Mouse (Mus musculus): ENCODE results near the gene Dtwd1.

The Dtwd1 gene

DNA sequence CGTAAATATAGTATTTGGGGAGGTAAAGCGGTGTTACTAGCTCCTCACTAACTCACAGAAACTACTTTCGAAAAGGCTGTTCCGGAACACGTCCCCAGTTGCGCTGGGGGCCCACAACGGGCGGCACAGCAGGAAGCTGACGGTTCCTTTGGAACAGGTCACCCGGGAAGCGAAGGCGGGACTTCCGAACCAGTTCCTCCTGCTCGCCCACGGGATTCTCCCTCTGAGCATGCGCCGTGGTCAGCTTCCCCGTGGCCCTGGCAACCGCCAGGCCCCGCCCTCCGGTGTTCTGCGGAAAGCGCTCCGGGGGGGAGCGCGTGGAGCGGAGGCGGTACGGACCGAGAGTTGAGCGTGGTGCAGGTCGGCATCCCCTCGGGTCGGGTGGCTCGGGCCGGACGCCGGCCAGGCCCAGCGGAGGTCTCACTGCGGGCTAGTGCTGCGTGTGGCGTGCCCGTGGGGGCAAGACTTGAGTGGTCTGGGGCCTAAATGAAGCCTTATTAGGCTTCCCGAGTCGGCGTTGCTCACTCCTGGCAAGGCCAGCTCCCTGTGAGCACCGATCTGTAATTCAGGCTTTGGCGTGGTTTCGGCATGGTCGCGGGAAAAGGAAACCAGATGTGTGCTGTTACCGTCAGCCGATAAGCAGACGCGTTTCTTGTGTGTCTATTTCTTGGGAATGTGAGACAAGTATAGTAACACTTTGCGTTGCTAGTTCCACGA lies at the start of gene Dtwd1, which contains the start of gene Fam227b:
TSS of gene Dtwd1 (plus strand) at position 287 of the 717 bp plus-strand sequence.
TSS of gene Fam227b (minus strand) at position 150 of the 717 bp plus-strand sequence.
- in situ Hi-C loops (cut with MboI, MseI) = loop anchor here in 1 of 2 experiments (10.0 kb wide), 1 partner anchor 287 kb away; no protein-coding TSS in a partner anchor

DNA sequence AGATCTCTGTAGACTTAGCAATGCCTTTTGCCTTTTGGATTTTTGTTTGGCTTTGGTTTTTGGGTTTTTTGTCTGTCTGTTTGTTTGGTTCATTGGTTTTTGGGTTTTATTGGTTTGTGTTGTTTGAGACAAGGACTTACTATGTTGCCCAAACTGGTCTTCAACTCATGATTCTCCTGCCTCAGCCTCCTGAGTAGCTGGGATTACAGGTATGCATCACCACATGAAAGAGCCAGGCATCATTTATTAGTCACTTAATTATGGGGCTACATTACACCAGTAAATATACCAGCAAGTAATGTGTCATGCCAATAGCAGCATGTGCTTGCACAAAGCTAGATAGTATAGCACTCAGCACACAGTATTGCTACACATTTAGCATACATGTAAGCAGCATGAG lies 4.2 kb upstream of the Dtwd1 start:
- in situ Hi-C loops (cut with MboI, MseI) = no loop called here

GRCm38 (mm10) chr2:126165277-126166018 lies 13.5 kb downstream of the Dtwd1 start:
- in situ Hi-C loops (cut with MboI, MseI) = no loop called here

- in situ Hi-C loops (cut with MboI, MseI) = no loop called here
Measured at GRCm38 (mm10) chr2:126166335-126166734, 14.4 kb downstream of the Dtwd1 start.

DNA sequence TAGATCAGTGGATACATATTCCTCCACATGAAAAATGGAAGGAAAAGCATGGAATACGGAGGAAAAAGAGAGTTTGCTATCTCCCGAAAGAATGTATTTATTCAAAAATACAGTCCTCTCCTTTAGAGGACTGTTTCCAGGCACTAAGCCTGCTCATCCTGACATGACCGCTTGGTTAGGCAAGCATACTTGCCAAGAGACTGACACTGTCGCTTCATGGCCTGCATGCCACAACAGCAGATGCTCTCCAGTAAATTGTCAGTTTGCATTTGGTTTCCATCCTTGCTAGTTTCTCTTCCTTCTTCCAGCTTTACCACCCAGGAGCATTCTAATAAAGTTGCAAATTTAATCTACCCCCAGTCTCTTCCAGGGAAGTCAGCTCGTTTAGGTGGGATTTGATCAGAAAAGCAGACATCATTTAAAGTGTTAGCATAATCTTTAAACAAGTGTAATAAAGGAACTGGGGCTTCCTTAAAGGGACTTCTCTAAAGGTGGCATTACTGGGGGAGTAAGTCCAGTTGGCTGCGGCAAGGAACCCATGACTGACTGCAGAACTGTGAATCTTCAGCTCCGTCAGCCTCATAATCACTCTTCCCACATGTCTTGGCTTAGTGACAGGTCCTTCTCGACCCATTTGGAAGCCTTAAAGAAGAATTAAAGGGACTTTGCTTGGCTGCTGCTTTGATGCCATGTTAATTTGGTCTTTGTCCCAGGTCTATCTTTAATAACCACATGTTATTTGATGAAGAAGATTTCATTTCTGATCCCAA lies 15.1 kb downstream of the Dtwd1 start:
- in situ Hi-C loops (cut with MboI, MseI) = no loop called here

DNA sequence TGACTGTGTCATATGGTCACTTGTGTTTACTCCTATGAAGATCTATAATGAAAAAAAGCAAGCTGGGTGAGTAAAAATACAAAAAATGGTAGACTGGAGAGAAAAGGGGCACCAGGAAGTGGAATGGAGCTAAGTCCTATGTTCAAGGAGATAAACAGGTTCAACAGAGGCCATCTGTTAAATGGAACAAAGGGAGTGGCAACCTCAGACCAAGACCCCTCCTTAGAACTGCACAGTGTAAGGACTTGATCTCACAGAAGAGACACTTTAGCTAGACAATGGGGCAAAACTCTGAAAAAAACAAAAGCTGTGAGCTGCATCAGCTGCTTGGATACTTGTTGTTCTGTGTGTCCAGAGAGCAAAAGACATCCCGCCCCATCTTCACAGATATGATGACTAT lies 19.5 kb downstream of the Dtwd1 start:
- in situ Hi-C loops (cut with MboI, MseI) = no loop called here

- in situ Hi-C loops (cut with MboI, MseI) = no loop called here
Measured at GRCm38 (mm10) chr2:126191306-126191705, 39.4 kb downstream of the Dtwd1 start.

- in situ Hi-C loops (cut with MboI, MseI) = no loop called here
Measured at GRCm38 (mm10) chr2:126192129-126192528, 40.2 kb downstream of the Dtwd1 start.

DNA sequence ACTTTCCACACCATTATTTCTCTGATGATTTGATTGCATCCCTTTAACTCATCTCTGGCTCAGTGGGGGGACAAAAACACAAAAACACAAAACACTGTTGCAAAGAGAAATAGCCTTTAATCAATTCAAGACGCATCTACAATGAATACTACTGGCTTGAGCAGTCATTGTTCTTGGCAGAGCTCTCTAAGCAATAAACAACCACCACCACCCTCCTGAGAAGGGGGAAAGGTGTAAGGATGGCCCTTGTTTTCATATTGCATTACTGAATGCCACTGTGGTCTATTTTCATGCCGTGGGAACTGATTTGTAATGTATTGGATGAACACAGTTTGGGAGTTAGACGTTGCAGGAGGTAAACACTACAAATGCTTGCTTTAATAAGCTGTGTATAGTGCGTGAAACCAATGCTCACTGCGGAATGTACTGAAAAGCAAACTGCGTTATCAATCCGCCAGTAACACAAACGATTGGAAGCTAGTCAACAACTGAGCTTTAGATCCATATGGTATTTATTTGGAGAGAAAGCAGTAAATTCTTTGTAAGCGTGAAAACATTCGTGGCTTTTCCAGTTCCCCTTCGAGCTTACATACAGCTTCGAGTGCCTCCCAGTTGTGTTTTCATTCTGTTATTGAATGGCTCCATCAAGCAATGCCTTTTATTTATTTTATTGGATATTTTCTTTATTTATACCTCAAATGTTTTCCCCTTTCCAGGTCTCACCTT lies 43.9 kb downstream of the Dtwd1 start:
- in situ Hi-C loops (cut with MboI, MseI) = no loop called here

GRCm38 (mm10) chr2:126198971-126199370 lies 47.0 kb downstream of the Dtwd1 start:
- in situ Hi-C loops (cut with MboI, MseI) = no loop called here

- in situ Hi-C loops (cut with MboI, MseI) = no loop called here
Measured at GRCm38 (mm10) chr2:126211011-126211680, 59.2 kb downstream of the Dtwd1 start.

DNA sequence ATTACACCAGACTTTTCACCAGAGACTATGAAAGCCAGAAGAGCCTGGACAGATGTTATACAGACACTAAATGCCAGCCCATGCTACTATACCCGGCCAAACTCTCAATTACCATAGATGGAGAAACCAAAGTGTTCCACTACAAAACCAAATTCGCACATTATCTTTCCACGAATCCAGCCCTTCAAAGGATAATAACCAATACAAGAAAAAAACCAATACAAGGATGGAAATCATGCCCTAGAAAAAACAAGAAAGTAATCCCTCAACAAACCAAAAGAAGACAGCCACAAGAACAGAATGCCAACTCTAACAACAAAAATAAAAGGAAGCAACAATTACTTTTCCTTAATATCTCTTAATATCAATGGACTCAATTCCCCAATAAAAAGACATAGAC lies 62.9 kb downstream of the Dtwd1 start, which contains the start of gene Gm17555:
TSS of gene Gm17555 (plus strand) at position 301 of the 400 bp plus-strand sequence.
- in situ Hi-C loops (cut with MboI, MseI) = loop anchor here in 1 of 2 experiments (5.0 kb wide), 1 partner anchor 748 kb away; no protein-coding TSS in a partner anchor
